Mouse (Mus musculus): ENCODE data around the gene Tpd52l1. TPM values are rescaled to one million over a fixed set of nuclear protein-coding genes. Genes with fewer than 3 reads are reported as not detected.
A peak's percentile ranks its signal among the peaks of the same experiment; 100 is the strongest.
"Not testable (repeated sequence)": the region's sequence is repeated elsewhere in the genome, so short reads cannot be mapped to it uniquely, and the experiment has no call there.

Gene Tpd52l1
- polyA plus RNA-seq, 1 experiment from 2014 or later = 19.0 TPM

DNA sequence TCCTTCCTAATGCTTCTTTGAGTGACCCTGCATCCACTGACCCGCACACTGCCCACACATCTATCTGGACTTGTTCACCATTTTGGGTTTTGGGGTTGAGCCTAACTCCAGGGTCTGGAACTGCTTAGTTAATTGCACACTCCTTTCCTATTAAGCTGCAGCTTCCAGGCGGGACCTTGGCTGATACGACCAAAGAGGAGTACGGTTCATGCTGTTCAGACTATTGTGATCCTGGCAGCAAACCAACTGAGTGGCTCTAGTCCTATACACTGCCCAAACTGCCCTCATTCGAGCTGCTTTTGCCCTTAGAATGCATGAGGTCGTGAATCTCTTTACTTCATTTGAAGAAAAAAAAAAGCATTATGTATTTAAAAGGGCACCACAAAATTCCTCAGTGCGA, 1.6 kb downstream of the Tpd52l1 start:
- no peak for ATAC-seq (replicated peaks; ENCODE audit: low FRiP score, low TSS enrichment, low read depth)
- 84% methylated on average over 7 of the region's 7 CpGs for WGBS
- no peak overlapping the region for H3K4me2 ChIP-seq (ENCODE audit: low read length)

DNA sequence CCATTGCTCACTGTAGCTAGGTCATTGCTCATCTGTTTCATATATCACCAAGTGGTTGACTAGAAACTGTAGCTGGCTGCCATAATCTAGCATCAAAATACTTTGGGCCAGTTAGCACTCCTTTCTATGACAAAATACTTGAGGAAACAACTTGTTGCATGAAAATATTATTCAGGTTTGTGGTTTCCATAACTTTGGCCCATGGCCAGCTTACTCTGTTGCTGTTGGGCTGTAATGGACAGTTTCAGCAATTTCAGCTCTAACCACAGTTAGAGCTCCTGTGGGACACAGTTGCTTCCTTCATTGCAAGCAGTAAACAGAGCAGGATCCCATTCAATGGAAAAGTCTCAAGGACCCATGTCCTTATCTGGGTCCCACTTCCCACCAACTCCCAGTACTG, 4.3 kb downstream of the Tpd52l1 start:
- ATAC-seq (replicated peaks; ENCODE audit: low FRiP score, low TSS enrichment, low read depth) (no peak), DNase-seq (ENCODE audit: low spot score) (no peak)
- H3K36me3 ChIP-seq (ENCODE audit: control insufficient read depth, insufficient read depth, low read length) = no peaks in the 10 kb centered on the region
- no peak overlapping the region for H3K9ac ChIP-seq (ENCODE audit: low read length)
- no peak overlapping the region for H3K4me3 ChIP-seq (ENCODE audit: low read depth, low read length)
- no peaks in the 10 kb centered on the region for H3K9me3 ChIP-seq (ENCODE audit: control insufficient read depth, low read length)
- no peaks in the 10 kb centered on the region for H3K4me1 ChIP-seq (replicated peaks; ENCODE audit: control insufficient read depth, insufficient read depth, low read length)
- no peak overlapping the region for H3K27ac ChIP-seq (ENCODE audit: low read depth)
- no peak overlapping the region for H3K4me2 ChIP-seq (ENCODE audit: low read length)
- H3K27me3 ChIP-seq (replicated peaks; ENCODE audit: control insufficient read depth, insufficient read depth, low read length) = no peaks in the 10 kb centered on the region

More for the DNA sequence above, 1.6 kb downstream of the Tpd52l1 start:
- 0 out of 2 replicates have a peak, but pooled peaks cover 3% of the 10 kb centered on the region for H3K4me1 ChIP-seq (replicated peaks; ENCODE audit: control insufficient read depth, insufficient read depth, low read length)
- no peak overlapping the region for H3K4me3 ChIP-seq (ENCODE audit: low read depth, low read length)
- peak; percentile 55 for DNase-seq (ENCODE audit: low spot score)
- no peaks in the 10 kb centered on the region for H3K36me3 ChIP-seq (ENCODE audit: control insufficient read depth, insufficient read depth, low read length)
- no peak overlapping the region for H3K27ac ChIP-seq (ENCODE audit: low read depth)
- no peak overlapping the region for H3K9ac ChIP-seq (ENCODE audit: low read length)
- H3K27me3 ChIP-seq (replicated peaks; ENCODE audit: control insufficient read depth, insufficient read depth, low read length) = no peaks in the 10 kb centered on the region
- no peaks in the 10 kb centered on the region for H3K9me3 ChIP-seq (ENCODE audit: control insufficient read depth, low read length)

- H3K4me1 ChIP-seq (replicated peaks; ENCODE audit: control insufficient read depth, insufficient read depth, low read length) = no peaks in the 10 kb centered on the region
- ATAC-seq (replicated peaks; ENCODE audit: low FRiP score, low TSS enrichment, low read depth) = no peak
- WGBS = 77% methylated on average over 4 of the region's 4 CpGs
Measured at GRCm38 (mm10) chr10:31436047-31436446, 9.7 kb downstream of the Tpd52l1 start.

DNA sequence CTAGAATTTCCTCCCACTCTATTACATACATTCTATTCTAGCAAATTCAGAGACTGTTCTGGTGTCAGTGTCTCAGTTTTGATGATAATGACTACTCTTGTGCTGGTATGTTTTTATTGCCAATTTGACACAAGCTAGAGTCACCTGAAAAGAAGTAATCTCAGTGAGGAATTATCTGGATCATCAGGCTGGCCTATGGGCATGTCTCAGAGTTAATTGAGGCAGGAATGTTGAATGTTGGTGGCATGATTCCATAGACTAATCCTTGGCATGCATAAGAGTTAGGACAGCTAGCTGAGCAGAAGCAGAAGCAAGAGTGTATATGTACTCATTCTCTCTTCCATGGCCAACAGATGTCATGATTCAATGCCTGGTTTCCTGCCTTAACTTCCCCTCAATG, 27.8 kb downstream of the Tpd52l1 start:
- ATAC-seq (replicated peaks; ENCODE audit: low FRiP score, low TSS enrichment, low read depth) (no peak), DNase-seq (ENCODE audit: low spot score) (no peak)
- H3K4me3 ChIP-seq (ENCODE audit: low read depth, low read length) = no peak overlapping the region
- no peak overlapping the region for H3K27ac ChIP-seq (ENCODE audit: low read depth)
- no peaks in the 10 kb centered on the region for H3K9me3 ChIP-seq (ENCODE audit: control insufficient read depth, low read length)
- H3K27me3 ChIP-seq (replicated peaks; ENCODE audit: control insufficient read depth, insufficient read depth, low read length) = no peaks in the 10 kb centered on the region
- no peaks in the 10 kb centered on the region for H3K36me3 ChIP-seq (ENCODE audit: control insufficient read depth, insufficient read depth, low read length)
- H3K4me2 ChIP-seq (ENCODE audit: low read length) = no peak overlapping the region
- no peaks in the 10 kb centered on the region for H3K4me1 ChIP-seq (replicated peaks; ENCODE audit: control insufficient read depth, insufficient read depth, low read length)
- H3K9ac ChIP-seq (ENCODE audit: low read length) = no peak overlapping the region

More at GRCm38 (mm10) chr10:31436047-31436446, 9.7 kb downstream of the Tpd52l1 start:
- Histone ChIP-seq H3K27ac (ENCODE audit: low read depth) (no peak overlapping the region), H3K36me3 (ENCODE audit: control insufficient read depth, insufficient read depth, low read length) (no peaks in the 10 kb centered on the region), H3K9me3 (ENCODE audit: control insufficient read depth, low read length) (no peaks in the 10 kb centered on the region), H3K4me3 (ENCODE audit: low read depth, low read length) (no peak overlapping the region), H3K27me3 (replicated peaks; ENCODE audit: control insufficient read depth, insufficient read depth, low read length) (no peaks in the 10 kb centered on the region), H3K9ac (ENCODE audit: low read length) (no peak overlapping the region), H3K4me2 (ENCODE audit: low read length) (no peak overlapping the region)
- no peak for DNase-seq (ENCODE audit: low spot score)

- no peak overlapping the region for H3K27ac ChIP-seq (ENCODE audit: low read depth)
- H3K36me3 ChIP-seq (ENCODE audit: control insufficient read depth, insufficient read depth, low read length) = no peaks in the 10 kb centered on the region
- H3K27me3 ChIP-seq (replicated peaks; ENCODE audit: control insufficient read depth, insufficient read depth, low read length) = no peaks in the 10 kb centered on the region
- H3K4me2 ChIP-seq (ENCODE audit: low read length) = no peak overlapping the region
- H3K4me3 ChIP-seq (ENCODE audit: low read depth, low read length) = no peak overlapping the region
- DNase-seq (ENCODE audit: low spot score) (no peak), ATAC-seq (replicated peaks; ENCODE audit: low FRiP score, low TSS enrichment, low read depth) (no peak)
- WGBS = 35% methylated on average over 1 of the region's 1 CpGs
- H3K9ac ChIP-seq (ENCODE audit: low read length) = no peak overlapping the region
- H3K9me3 ChIP-seq (ENCODE audit: control insufficient read depth, low read length) = no peaks in the 10 kb centered on the region
- H3K4me1 ChIP-seq (replicated peaks; ENCODE audit: control insufficient read depth, insufficient read depth, low read length) = no peaks in the 10 kb centered on the region
Measured at GRCm38 (mm10) chr10:31392990-31393389, 52.8 kb downstream of the Tpd52l1 start.

DNA sequence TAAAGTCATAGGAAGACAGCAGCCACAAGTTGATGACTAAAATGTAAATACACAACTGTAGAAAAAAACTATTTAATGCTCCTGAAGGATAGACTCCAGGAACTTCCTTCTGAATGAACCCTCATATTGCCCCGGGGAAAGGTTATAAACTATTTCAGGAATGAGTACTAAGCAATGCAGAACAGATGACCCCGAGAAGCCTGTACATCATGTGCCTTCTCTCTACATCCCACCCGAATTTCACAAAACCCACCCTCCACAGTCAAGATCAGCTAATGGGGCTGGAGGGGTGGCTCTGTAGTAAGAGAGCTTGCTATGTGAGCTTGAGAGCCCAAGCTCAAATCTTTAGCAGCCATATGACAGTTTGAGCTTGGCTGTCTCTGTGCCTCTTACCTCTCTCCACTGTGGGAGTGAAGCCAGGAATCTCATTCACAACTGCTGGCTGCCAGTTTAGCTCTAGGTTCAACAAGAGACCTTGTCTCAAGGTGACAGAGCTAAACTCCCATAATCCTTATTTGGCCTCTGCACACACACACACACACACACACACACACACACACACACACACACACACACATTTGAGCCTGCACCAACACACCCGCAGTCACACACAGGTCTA, 54.9 kb downstream of the Tpd52l1 start:
- ATAC-seq (replicated peaks; ENCODE audit: low FRiP score, low TSS enrichment, low read depth) (no peak), DNase-seq (ENCODE audit: low spot score) (no peak)
- no peak overlapping the region for H3K27ac ChIP-seq (ENCODE audit: low read depth)
- WGBS = 52% methylated on average over 4 of the region's 4 CpGs
- no peaks in the 10 kb centered on the region for H3K4me1 ChIP-seq (replicated peaks; ENCODE audit: control insufficient read depth, insufficient read depth, low read length)
- no peak overlapping the region for H3K4me2 ChIP-seq (ENCODE audit: low read length)
- no peaks in the 10 kb centered on the region for H3K36me3 ChIP-seq (ENCODE audit: control insufficient read depth, insufficient read depth, low read length)
- no peaks in the 10 kb centered on the region for H3K27me3 ChIP-seq (replicated peaks; ENCODE audit: control insufficient read depth, insufficient read depth, low read length)
- no peaks in the 10 kb centered on the region for H3K9me3 ChIP-seq (ENCODE audit: control insufficient read depth, low read length)
- H3K4me3 ChIP-seq (ENCODE audit: low read depth, low read length) = no peak overlapping the region
- no peak overlapping the region for H3K9ac ChIP-seq (ENCODE audit: low read length)

DNA sequence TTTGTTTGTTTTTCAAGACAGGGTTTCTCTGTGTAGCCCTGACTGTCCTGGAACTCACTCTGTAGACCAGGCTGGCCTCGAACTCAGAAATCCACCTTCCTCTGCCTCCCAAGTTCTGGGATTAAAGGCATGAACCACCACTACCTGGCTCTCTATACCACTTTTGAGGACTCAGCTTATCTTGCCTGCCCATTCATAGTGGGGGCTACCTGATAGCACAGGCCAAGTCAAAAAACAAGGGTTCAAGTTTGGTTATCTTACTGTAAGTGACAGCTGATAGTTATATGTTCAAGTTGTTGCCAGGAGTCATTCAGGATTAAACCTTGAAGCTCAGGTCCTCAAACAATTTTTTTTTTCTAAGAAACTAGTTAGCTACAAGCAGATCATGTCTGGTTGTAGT, 57.2 kb downstream of the Tpd52l1 start:
- not testable (repeated sequence) for H3K27ac ChIP-seq (ENCODE audit: low read depth); ATAC-seq (replicated peaks; ENCODE audit: low FRiP score, low TSS enrichment, low read depth); H3K9me3 ChIP-seq (ENCODE audit: control insufficient read depth, low read length); H3K4me2 ChIP-seq (ENCODE audit: low read length); H3K27me3 ChIP-seq (replicated peaks; ENCODE audit: control insufficient read depth, insufficient read depth, low read length); H3K36me3 ChIP-seq (ENCODE audit: control insufficient read depth, insufficient read depth, low read length); DNase-seq (ENCODE audit: low spot score); H3K4me3 ChIP-seq (ENCODE audit: low read depth, low read length); H3K9ac ChIP-seq (ENCODE audit: low read length); H3K4me1 ChIP-seq (replicated peaks; ENCODE audit: control insufficient read depth, insufficient read depth, low read length)
- WGBS = 96% methylated on average over 1 of the region's 1 CpGs

DNA sequence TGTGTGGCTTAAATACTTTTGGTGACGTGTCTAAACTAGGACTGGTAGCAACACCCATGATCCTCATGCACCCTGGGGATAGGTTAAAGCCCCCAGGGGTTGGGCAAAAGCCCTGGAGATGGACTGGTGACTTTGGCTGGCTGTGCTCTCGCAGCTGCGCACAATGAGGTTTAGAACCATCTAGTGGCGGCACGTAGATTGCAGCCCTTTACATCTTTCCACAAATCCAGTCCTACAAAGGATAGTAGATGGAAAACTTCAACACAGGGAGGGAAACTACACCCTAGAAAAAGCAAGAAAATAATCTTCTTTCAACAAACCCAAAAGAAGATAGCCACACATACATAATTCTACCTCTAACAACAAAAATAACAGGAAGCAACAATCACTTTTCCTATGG, 75.6 kb downstream of the Tpd52l1 start:
- H3K9ac ChIP-seq (ENCODE audit: low read length); H3K27me3 ChIP-seq (replicated peaks; ENCODE audit: control insufficient read depth, insufficient read depth, low read length); ATAC-seq (replicated peaks; ENCODE audit: low FRiP score, low TSS enrichment, low read depth); H3K4me2 ChIP-seq (ENCODE audit: low read length); H3K27ac ChIP-seq (ENCODE audit: low read depth); H3K4me1 ChIP-seq (replicated peaks; ENCODE audit: control insufficient read depth, insufficient read depth, low read length); H3K9me3 ChIP-seq (ENCODE audit: control insufficient read depth, low read length); H3K4me3 ChIP-seq (ENCODE audit: low read depth, low read length); H3K36me3 ChIP-seq (ENCODE audit: control insufficient read depth, insufficient read depth, low read length); DNase-seq (ENCODE audit: low spot score): not testable (repeated sequence)
- 17% methylated on average over 4 of the region's 5 CpGs for WGBS

DNA sequence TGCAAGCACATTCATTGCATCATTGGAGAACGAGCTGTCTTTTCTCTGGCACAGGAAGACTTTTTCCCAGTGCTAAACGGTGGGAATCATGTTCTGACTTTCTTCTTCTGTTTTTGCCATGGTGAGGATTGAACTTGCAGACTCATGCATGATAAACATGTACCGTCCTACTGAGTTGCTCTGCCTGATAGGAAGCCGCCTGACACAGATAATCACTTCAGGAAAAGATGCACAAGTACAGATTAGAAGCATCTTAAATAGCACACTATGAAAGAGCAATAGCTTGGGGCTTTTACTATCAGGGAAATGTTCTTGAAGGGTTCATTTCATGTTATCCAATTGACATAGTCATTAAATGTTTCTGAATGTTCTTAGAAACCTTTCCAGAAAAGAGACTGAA, 86.0 kb downstream of the Tpd52l1 start:
- Histone ChIP-seq H3K9ac (ENCODE audit: low read length) (no peak overlapping the region), H3K27me3 (replicated peaks; ENCODE audit: control insufficient read depth, insufficient read depth, low read length) (no peaks in the 10 kb centered on the region), H3K27ac (ENCODE audit: low read depth) (no peak overlapping the region), H3K9me3 (ENCODE audit: control insufficient read depth, low read length) (no peaks in the 10 kb centered on the region), H3K4me1 (replicated peaks; ENCODE audit: control insufficient read depth, insufficient read depth, low read length) (no peaks in the 10 kb centered on the region), H3K36me3 (ENCODE audit: control insufficient read depth, insufficient read depth, low read length) (no peaks in the 10 kb centered on the region), H3K4me3 (ENCODE audit: low read depth, low read length) (no peak overlapping the region), H3K4me2 (ENCODE audit: low read length) (no peak overlapping the region)
- no peak for DNase-seq (ENCODE audit: low spot score)
- 83% methylated on average over 4 of the region's 4 CpGs for WGBS
- ATAC-seq (replicated peaks; ENCODE audit: low FRiP score, low TSS enrichment, low read depth) = no peak

All from intestine, embryonic 14.5 days (tissue).